Mouse (Mus musculus): Measurements from ENCODE around the gene Fam170b.
A peak's percentile ranks its signal among the peaks of the same experiment; 100 is the strongest.

Gene Fam170b

GRCm38 (mm10) chr14:32833847-32834246 lies at the start of gene Fam170b:
Gene Fam170b, plus strand, starts transcription at chr14:32833962.
- DNase-seq: no peak

- no peak for DNase-seq
These were observed 49.5 kb upstream of the Fam170b start for GRCm38 (mm10) chr14:32784130-32784747.

GRCm38 (mm10) chr14:32784748-32785134 lies 49.0 kb upstream of the Fam170b start:
- DNase-seq: no peak

- no peak for DNase-seq
These were observed 48.1 kb upstream of the Fam170b start, which contains the start of gene Tmem273 for GRCm38 (mm10) chr14:32785556-32786130. Gene Tmem273, plus strand, starts transcription at chr14:32785963.

GRCm38 (mm10) chr14:32787691-32788090 lies 46.1 kb upstream of the Fam170b start:
- no peak for DNase-seq

- DNase-seq: no peak
These were observed 37.4 kb upstream of the Fam170b start for GRCm38 (mm10) chr14:32796375-32796774.

GRCm38 (mm10) chr14:32797803-32798202 lies 36.0 kb upstream of the Fam170b start:
- no peak for DNase-seq

GRCm38 (mm10) chr14:32798355-32798754 lies 35.4 kb upstream of the Fam170b start:
- no peak for DNase-seq

- no peak for DNase-seq
These were observed 33.7 kb upstream of the Fam170b start for GRCm38 (mm10) chr14:32800048-32800447.

- peak; percentile 46 for DNase-seq
These were observed 32.6 kb upstream of the Fam170b start for GRCm38 (mm10) chr14:32801016-32801661.

- DNase-seq: no peak
These were observed 32.1 kb upstream of the Fam170b start for GRCm38 (mm10) chr14:32801662-32802024.

GRCm38 (mm10) chr14:32810111-32810510 lies 23.7 kb upstream of the Fam170b start:
- DNase-seq: no peak

- no peak for DNase-seq
These were observed 21.3 kb upstream of the Fam170b start for GRCm38 (mm10) chr14:32812429-32812828.

- no peak for DNase-seq
These were observed 18.8 kb upstream of the Fam170b start for GRCm38 (mm10) chr14:32814961-32815360.

GRCm38 (mm10) chr14:32816533-32816932 lies 17.2 kb upstream of the Fam170b start:
- no peak for DNase-seq

- peak; percentile 56 for DNase-seq
These were observed 16.5 kb upstream of the Fam170b start for GRCm38 (mm10) chr14:32817258-32817657.

GRCm38 (mm10) chr14:32819297-32819696 lies 14.5 kb upstream of the Fam170b start:
- no peak for DNase-seq

- DNase-seq: no peak
These were observed 10.9 kb upstream of the Fam170b start for GRCm38 (mm10) chr14:32822812-32823211.

GRCm38 (mm10) chr14:32823861-32824260 lies 9.9 kb upstream of the Fam170b start:
- DNase-seq: no peak

- DNase-seq: no peak
These were observed 9.3 kb upstream of the Fam170b start for GRCm38 (mm10) chr14:32824267-32825150.

- DNase-seq: peak; percentile 67
These were observed 8.2 kb upstream of the Fam170b start for GRCm38 (mm10) chr14:32825426-32826032.

- DNase-seq: peak; percentile 66
These were observed 6.6 kb upstream of the Fam170b start for GRCm38 (mm10) chr14:32827165-32827564.
